Mouse (Mus musculus) adrenal gland, adult 8-10 months (tissue): ENCODE data around the gene Smim10l1. TPM values are rescaled to one million over a fixed set of nuclear protein-coding genes. Genes with fewer than 3 reads are reported as not detected.

ENCODE experiments used
- DNase-seq: peaks from one replicate; pipeline ENCODE4 v3.0.0; 2022
- total RNA-seq, 4 experiments: library from RNA; stranded (reverse); gene quantifications; 2 replicates each; pipeline ENCODE4 v1.2.4; 2022

Smim10l1 gene
- 10 to 100 TPM; 73.7 to 95.2 (median 84.8) TPM for total RNA-seq

GRCm38 (mm10) chr6:133104609-133104921 is at the start of gene Smim10l1:
Gene Smim10l1, plus strand, starts transcription at chr6:133104909.
- no peak for DNase-seq

GRCm38 (mm10) chr6:133055716-133056115 is 49.0 kb upstream of the Smim10l1 start, which contains the start of gene Tas2r140:
Gene Tas2r140, minus strand, starts transcription at chr6:133055816.
- no peak for DNase-seq

GRCm38 (mm10) chr6:133092226-133092625 is 12.5 kb upstream of the Smim10l1 start:
- no peak for DNase-seq

GRCm38 (mm10) chr6:133102430-133102829 is 2.3 kb upstream of the Smim10l1 start:
- DNase-seq, result no peak

GRCm38 (mm10) chr6:133104922-133105859 is 482 bp downstream of the Smim10l1 start:
- peak; percentile 81 for DNase-seq

Other genes starting within 250 kb of the Smim10l1 start
- not detected for gene Tas2r116, start 249.5 kb upstream of the Smim10l1 start, total RNA-seq
- not detected for gene Tas2r110, start 236.9 kb upstream of the Smim10l1 start, total RNA-seq
- gene Tas2r113, start 211.9 kb upstream of the Smim10l1 start, total RNA-seq, result not detected
- gene Tas2r125, start 195.3 kb upstream of the Smim10l1 start, total RNA-seq, result not detected
- not detected for gene Tas2r129, start 153.8 kb upstream of the Smim10l1 start, total RNA-seq
- not detected for gene Tas2r131, start 147.0 kb upstream of the Smim10l1 start, total RNA-seq
- gene Tas2r109, start 123.9 kb upstream of the Smim10l1 start, total RNA-seq, result not detected
- not detected for gene Tas2r103, start 67.8 kb upstream of the Smim10l1 start, total RNA-seq
- not detected for gene Tas2r140, start 49.1 kb upstream of the Smim10l1 start, total RNA-seq
- not detected for gene 5530400C23Rik, start 187.3 kb downstream of the Smim10l1 start, total RNA-seq